Mouse (Mus musculus) myocyte (in vitro differentiated cells): Measurements from ENCODE around the gene Dgki. TPM values are rescaled to one million over a fixed set of nuclear protein-coding genes. Genes with fewer than 3 reads are reported as not detected.

Source experiments
- H3K27me3 ChIP-seq: one replicate; pipeline ENCODE4 v1.6.1; 2011; ENCODE audit not compliant: control insufficient read depth, insufficient read depth, insufficient read length
- H3K36me3 ChIP-seq: one replicate; pipeline ENCODE4 v1.6.1; 2011; ENCODE audit not compliant: control insufficient read depth, insufficient read depth
- H3K4me2 ChIP-seq: one replicate; pipeline ENCODE4 v1.6.1; 2011; ENCODE audit warnings: low read depth, control low read depth
- H3K4me3 ChIP-seq: one replicate; pipeline ENCODE4 v1.5.1; 2011; ENCODE audit warnings: mild to moderate bottlenecking, control low read depth, moderate library complexity
- H3K79me2 ChIP-seq: one replicate; pipeline ENCODE4 v1.6.1; 2011; ENCODE audit not compliant: control insufficient read depth, insufficient read depth
- H3ac ChIP-seq: one replicate; pipeline ENCODE4 v1.6.1; 2011; ENCODE audit not compliant: control insufficient read depth, insufficient read length
- CEBPB ChIP-seq: IDR thresholded peaks from 2 replicates; pipeline ENCODE4 v1.6.1; 2011; ENCODE audit warnings: mild to moderate bottlenecking, moderate library complexity; ENCODE audit not compliant: poor library complexity, insufficient read depth, severe bottlenecking
- E2F4 ChIP-seq: IDR thresholded peaks from one replicate; pipeline ENCODE4 v1.6.1; 2011; ENCODE audit warnings: mild to moderate bottlenecking, control low read depth, moderate library complexity; ENCODE audit not compliant: insufficient read depth
- MAX ChIP-seq: IDR thresholded peaks from one replicate; pipeline ENCODE4 v1.6.1; 2011; ENCODE audit warnings: low read depth, mild to moderate bottlenecking, control low read depth
- MYOD1 ChIP-seq, 3 experiments: IDR thresholded peaks; one replicate each; pipeline ENCODE4 v1.6.1; 2011; ENCODE audit warnings: control low read depth in 2 of 3, low read depth in 2 of 3, mild to moderate bottlenecking in 2 of 3, moderate library complexity in 1 of 3; ENCODE audit not compliant: insufficient read length in 2 of 3, control insufficient read depth in 1 of 3
- MYOG ChIP-seq, 3 experiments: IDR thresholded peaks; one replicate each; pipeline ENCODE4 v1.6.1; 2011; ENCODE audit warnings: control low read depth in 2 of 3, low read depth in 2 of 3, mild to moderate bottlenecking in 2 of 3; ENCODE audit not compliant: insufficient read length in 2 of 3, control insufficient read depth in 1 of 3, insufficient read depth in 1 of 3
- POLR2A ChIP-seq: IDR thresholded peaks from one replicate; pipeline ENCODE4 v1.6.1; 2011; ENCODE audit warnings: low read depth, mild to moderate bottlenecking, control low read depth, moderate library complexity; ENCODE audit not compliant: insufficient read length
- POLR2AphosphoS2 ChIP-seq: IDR thresholded peaks from one replicate; pipeline ENCODE4 v1.6.1; 2011; ENCODE audit warnings: low read depth, control low read depth; ENCODE audit not compliant: insufficient read length
- REST ChIP-seq: IDR thresholded peaks from one replicate; pipeline ENCODE4 v1.6.1; 2011; ENCODE audit warnings: mild to moderate bottlenecking, control low read depth, moderate library complexity; ENCODE audit not compliant: insufficient read depth, insufficient read length
- SRF ChIP-seq: IDR thresholded peaks from one replicate; pipeline ENCODE4 v1.6.1; 2011; ENCODE audit warnings: low read depth; ENCODE audit not compliant: control insufficient read depth, insufficient read length
- TCF12 ChIP-seq: IDR thresholded peaks from one replicate; pipeline ENCODE4 v1.6.1; 2011; ENCODE audit warnings: mild to moderate bottlenecking, control low read depth; ENCODE audit not compliant: poor library complexity, insufficient read depth, severe bottlenecking
- TCF3 ChIP-seq: IDR thresholded peaks from one replicate; pipeline ENCODE4 v1.6.1; 2011; ENCODE audit warnings: low read depth, control low read depth; ENCODE audit not compliant: insufficient read length
- USF1 ChIP-seq: IDR thresholded peaks from one replicate; pipeline ENCODE4 v1.6.1; 2011; ENCODE audit warnings: low read depth, mild to moderate bottlenecking, control low read depth, moderate library complexity
- polyA plus RNA-seq: library from polyadenylated mRNA; unstranded; fragments of >200 nt; fragmentation: generic; extraction: Trizol; gene quantifications from one replicate; pipeline ENCODE4 v1.2.1, GENCODE M21; 2012; ENCODE audit warnings: missing spikeins

Gene Dgki
- polyA plus RNA-seq, 1 experiment, result 0.02 TPM

DNA sequence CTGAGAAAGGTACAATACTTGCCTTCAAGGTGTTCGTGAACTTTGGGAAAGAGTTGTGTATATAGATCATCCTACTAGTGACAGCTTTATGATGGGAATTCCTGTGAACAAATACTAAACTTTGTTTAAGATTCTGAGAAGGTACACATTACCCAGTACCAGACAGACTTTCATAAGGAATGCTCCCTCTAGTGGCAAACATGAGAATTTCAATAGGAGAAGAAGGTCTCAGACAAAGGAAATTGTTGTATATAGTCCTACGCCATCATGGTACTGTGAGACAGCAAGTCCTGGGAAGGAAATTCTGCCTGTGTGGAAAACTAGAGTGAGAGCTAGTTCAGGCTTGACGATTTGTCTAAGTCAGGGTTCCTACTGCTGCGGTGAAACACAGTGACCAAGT lies 344.7 kb downstream of the Dgki start:
- no peaks in the 10 kb centered on the region for H3K36me3 ChIP-seq
- H3K4me2 ChIP-seq, result no peak overlapping the region
- TF ChIP-seq TCF12, result no peak
- no peak for TF ChIP-seq MYOD1 (IDR thresholded peaks at IDR 0.05; ENCODE audit: control insufficient read depth in 1 of 3, insufficient read length in 2 of 3, low read depth in 2 of 3)
- no peak overlapping the region for H3ac ChIP-seq
- H3K4me3 ChIP-seq, result no peak overlapping the region
- no peaks in the 10 kb centered on the region for H3K27me3 ChIP-seq
- no peaks in the 10 kb centered on the region for H3K79me2 ChIP-seq

GRCm38 (mm10) chr6:36950648-36951047 lies 349.3 kb downstream of the Dgki start:
- H3K27me3 ChIP-seq, result no peaks in the 10 kb centered on the region
- no peak overlapping the region for H3K4me3 ChIP-seq
- no peak overlapping the region for H3ac ChIP-seq
- H3K79me2 ChIP-seq, result no peaks in the 10 kb centered on the region
- no peak overlapping the region for H3K4me2 ChIP-seq
- H3K36me3 ChIP-seq, result no peaks in the 10 kb centered on the region
- TF ChIP-seq POLR2AphosphoS2 (no peak), USF1 (no peak), MYOG (IDR thresholded peaks at IDR 0.05; ENCODE audit: control insufficient read depth in 1 of 3, insufficient read depth in 1 of 3, insufficient read length in 2 of 3, low read depth in 2 of 3) (no peak), E2F4 (no peak)

GRCm38 (mm10) chr6:36947861-36948260 lies 352.1 kb downstream of the Dgki start:
- TF ChIP-seq POLR2AphosphoS2 (no peak), CEBPB (no peak), TCF12 (no peak), SRF (no peak), REST (no peak), MYOD1 (IDR thresholded peaks at IDR 0.05; ENCODE audit: control insufficient read depth in 1 of 3, insufficient read length in 2 of 3, low read depth in 2 of 3) (no peak), MAX (no peak), TCF3 (no peak)
- no peak overlapping the region for H3ac ChIP-seq
- H3K27me3 ChIP-seq, result no peaks in the 10 kb centered on the region
- H3K36me3 ChIP-seq, result no peaks in the 10 kb centered on the region
- H3K4me3 ChIP-seq, result no peak overlapping the region
- no peaks in the 10 kb centered on the region for H3K79me2 ChIP-seq
- no peak overlapping the region for H3K4me2 ChIP-seq

DNA sequence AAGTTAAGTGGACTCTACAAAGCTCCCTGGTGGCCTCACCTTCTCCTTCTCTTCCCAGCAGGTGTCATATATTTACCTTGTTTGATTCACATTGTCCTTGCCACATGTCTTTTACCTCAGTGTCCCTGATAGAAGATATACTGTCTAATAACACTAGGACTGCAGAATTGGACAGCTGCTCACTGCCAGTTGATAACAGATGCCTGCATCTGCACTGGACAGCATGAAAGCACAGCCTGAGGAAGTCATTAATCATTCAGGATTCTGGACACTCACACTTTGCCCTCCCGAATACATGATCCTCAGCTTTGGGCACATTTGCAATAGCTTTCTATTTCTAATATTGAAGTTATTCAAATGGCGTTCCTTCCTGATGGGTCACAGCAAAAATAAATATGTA lies 362.5 kb downstream of the Dgki start:
- no peaks in the 10 kb centered on the region for H3K27me3 ChIP-seq

GRCm38 (mm10) chr6:36936816-36937215 lies 363.2 kb downstream of the Dgki start:
- no peak overlapping the region for H3ac ChIP-seq
- H3K4me2 ChIP-seq, result no peak overlapping the region
- no peak overlapping the region for H3K4me3 ChIP-seq
- H3K36me3 ChIP-seq, result no peaks in the 10 kb centered on the region
- TF ChIP-seq MAX (no peak), CEBPB (no peak), TCF3 (no peak), POLR2A (no peak), POLR2AphosphoS2 (no peak), SRF (no peak), TCF12 (no peak), E2F4 (no peak), MYOD1 (IDR thresholded peaks at IDR 0.05; ENCODE audit: control insufficient read depth in 1 of 3, insufficient read length in 2 of 3, low read depth in 2 of 3) (no peak), USF1 (no peak), MYOG (IDR thresholded peaks at IDR 0.05; ENCODE audit: control insufficient read depth in 1 of 3, insufficient read depth in 1 of 3, insufficient read length in 2 of 3, low read depth in 2 of 3) (no peak), REST (no peak)
- no peaks in the 10 kb centered on the region for H3K27me3 ChIP-seq
- H3K79me2 ChIP-seq, result no peaks in the 10 kb centered on the region

More for the DNA sequence above, 362.5 kb downstream of the Dgki start:
- Histone ChIP-seq H3K4me3 (no peak overlapping the region), H3ac (no peak overlapping the region), H3K79me2 (no peaks in the 10 kb centered on the region), H3K36me3 (no peaks in the 10 kb centered on the region), H3K4me2 (no peak overlapping the region)
- TF ChIP-seq USF1 (no peak), MAX (no peak), MYOD1 (IDR thresholded peaks at IDR 0.05; ENCODE audit: control insufficient read depth in 1 of 3, insufficient read length in 2 of 3, low read depth in 2 of 3) (no peak), E2F4 (no peak), MYOG (IDR thresholded peaks at IDR 0.05; ENCODE audit: control insufficient read depth in 1 of 3, insufficient read depth in 1 of 3, insufficient read length in 2 of 3, low read depth in 2 of 3) (no peak)

DNA sequence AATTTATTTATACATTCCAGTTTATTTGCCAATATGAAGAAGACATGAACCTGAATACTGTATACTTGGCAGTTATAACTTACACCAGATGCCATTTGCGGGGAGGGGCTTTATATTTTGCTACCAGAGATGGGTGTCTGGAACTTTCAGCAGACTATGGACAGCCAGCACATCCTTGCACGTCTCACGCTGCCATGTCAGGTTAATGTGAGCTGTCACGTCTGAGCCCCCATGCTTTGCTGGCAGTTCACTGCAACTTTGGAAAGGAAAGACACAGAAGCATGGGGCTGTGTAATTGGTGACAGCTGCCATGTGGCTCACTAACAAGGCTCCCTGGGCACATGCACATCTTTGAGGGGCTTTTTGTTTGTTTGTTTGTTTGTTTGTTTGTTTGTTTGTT lies 368.5 kb downstream of the Dgki start:
- Histone ChIP-seq H3ac (no peak overlapping the region), H3K4me2 (no peak overlapping the region), H3K27me3 (no peaks in the 10 kb centered on the region), H3K36me3 (no peaks in the 10 kb centered on the region), H3K4me3 (no peak overlapping the region), H3K79me2 (no peaks in the 10 kb centered on the region)
- no peak for TF ChIP-seq POLR2AphosphoS2
